Mouse (Mus musculus) cerebellum, adult 11-12 months (tissue): ENCODE data around the gene Olfr1303.

Experiments
- DNase-seq: peaks from one replicate; pipeline ENCODE4 v3.0.0; 2022

Gene Olfr1303

DNA sequence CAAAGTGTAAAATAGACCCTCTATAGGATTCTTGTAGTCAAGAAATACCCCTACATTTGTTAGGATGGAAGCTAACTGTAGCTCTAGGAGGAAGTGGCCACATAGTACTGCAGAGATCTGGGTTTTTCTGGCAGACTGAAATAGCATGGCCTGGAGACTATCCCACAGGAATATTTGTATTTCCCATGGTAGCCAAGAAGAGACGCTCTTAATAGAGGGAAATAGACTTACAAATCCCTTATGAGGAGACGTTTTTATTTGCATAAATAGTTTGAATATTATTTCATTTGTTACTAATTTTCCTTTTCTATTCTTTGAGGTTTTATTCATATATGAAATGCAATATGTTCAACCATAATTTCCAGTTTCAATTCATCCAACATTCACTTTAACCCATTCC, at the start of gene Olfr1303:
Olfr1303 (minus strand) TSS at position 101 of the 400 bp plus-strand sequence.
- DNase-seq, result no peak

- DNase-seq, result no peak
Measured at GRCm38 (mm10) chr2:111812936-111813335, 7.2 kb downstream of the Olfr1303 start.

- no peak for DNase-seq
Measured at GRCm38 (mm10) chr2:111777129-111777528, 43.0 kb downstream of the Olfr1303 start, which contains the start of gene Olfr1302. Gene Olfr1302 (plus strand): TSS chr2:111777429.
